Mouse (Mus musculus): ENCODE data around the gene Il17ra.

DNA sequence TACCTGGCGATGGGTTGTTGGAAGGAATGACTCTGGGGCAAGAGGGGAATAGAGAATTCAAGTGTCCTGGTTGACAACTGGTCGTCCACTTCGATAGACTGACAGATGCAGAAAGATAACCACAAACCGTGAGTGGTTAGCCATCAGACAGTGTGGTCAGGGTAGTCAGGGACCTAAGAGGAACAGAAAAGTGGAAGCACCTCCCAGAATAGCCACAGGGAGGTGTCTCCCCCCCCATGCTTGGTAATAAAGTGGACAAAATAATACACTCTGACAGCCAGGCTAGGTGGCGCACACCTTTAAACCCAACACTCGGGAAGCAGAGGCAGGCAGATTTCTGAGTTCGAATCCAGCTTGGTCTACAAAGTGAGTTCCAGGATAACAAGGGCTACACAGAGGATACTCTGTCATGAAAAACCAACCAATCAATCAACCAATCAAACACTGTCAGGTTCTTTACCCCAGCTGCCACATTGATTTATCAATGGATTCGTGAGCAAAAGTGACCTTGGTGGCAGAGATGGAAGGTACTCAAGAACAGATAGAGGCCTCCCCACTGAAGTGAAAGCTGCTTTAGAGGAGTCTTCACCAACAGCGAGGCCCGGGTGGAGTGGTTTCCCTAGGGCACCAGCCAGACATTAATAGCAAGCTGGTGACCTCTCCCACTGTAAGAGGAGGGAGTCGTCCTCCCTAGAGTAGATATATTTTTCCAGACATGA is 10.5 kb upstream of the Il17ra start:
- TF ChIP-seq EP300 (IDR thresholded peaks at IDR 0.05) (no peak), CTCF (IDR thresholded peaks at IDR 0.05) (no peak)
